25 mouse cellular contexts compared by ENCODE assay signal in the genomic region with DNA sequence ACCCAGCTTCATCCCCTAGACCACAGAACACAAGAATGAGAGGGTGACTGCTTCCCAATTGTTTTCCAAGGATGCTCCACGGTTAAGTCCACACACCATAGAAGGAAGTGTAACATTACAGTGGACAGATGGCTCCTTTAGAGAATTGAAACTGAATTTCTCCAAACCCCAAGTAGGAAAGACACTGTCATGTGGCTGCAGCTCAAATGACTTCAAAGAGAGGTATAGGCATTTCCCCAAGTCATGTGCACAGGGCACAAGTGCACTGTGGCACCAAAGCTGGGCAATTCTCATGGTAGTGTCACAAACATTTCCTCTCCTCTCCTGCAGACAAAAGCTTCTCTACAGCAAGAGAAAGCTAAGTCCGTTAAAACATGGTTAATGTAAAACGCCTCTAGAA. TPM values are rescaled to one million over a fixed set of nuclear protein-coding genes. Genes with fewer than 3 reads are reported as not detected.
DNase-seq lines count a peak whose midpoint lies in the region; ATAC-seq and TF ChIP-seq lines count a peak whose summit lies in the region.
"Had no signal": no experiment of that assay in that cellular context is flagged by ENCODE, and none has a peak within 500 bp of the region (broad histone marks: within the 10 kb centered on the region; RNA-seq: fewer than 3 reads in every experiment).

No protein-coding gene starts in this region.

- TF ChIP-seq RAD21 in CH12.LX (IDR thresholded peaks at IDR 0.05; ENCODE audit: low read depth, low read length) = no peak

- H3K79me2 ChIP-seq in CH12.LX (replicated peaks; ENCODE audit: control insufficient read depth, extremely low read depth, insufficient read depth, poor library complexity, severe bottlenecking) = no peaks in the 10 kb centered on the region

- peaks cover 4 to 10% of the 10 kb centered on the region in 2 experiments for H3K4me1 ChIP-seq in CH12.LX (ENCODE audit: control insufficient read depth in 1 of 2, insufficient read depth in 2 of 2)
- H3K4me1 ChIP-seq in limb, embryonic 10.5 days = peaks cover 32% of the 10 kb centered on the region

- no peak overlapping the region for H3K4me2 ChIP-seq in CH12.LX (ENCODE audit: insufficient read depth, low read depth, poor library complexity, severe bottlenecking)
- H3K4me2 ChIP-seq: embryonic facial prominence, embryonic 12.5 days; embryonic facial prominence, embryonic 15.5 days; forebrain, embryonic 12.5 days; forebrain, embryonic 15.5 days; heart, embryonic 11.5 days; hindbrain, embryonic 14.5 days had no signal

- 86% methylated on average over 3 of the region's 3 CpGs for WGBS in limb, embryonic 10.5 days

- H3K27me3 ChIP-seq in CH12.LX (replicated peaks) = no peaks in the 10 kb centered on the region
- no peaks in the 10 kb centered on the region for H3K27me3 ChIP-seq in limb, embryonic 10.5 days (ENCODE audit: low read depth, poor library complexity, severe bottlenecking)
- H3K27me3 ChIP-seq: embryonic facial prominence, embryonic 12.5 days; embryonic facial prominence, embryonic 15.5 days; forebrain, embryonic 15.5 days had no signal

- no peak for DNase-seq in CH12.LX (ENCODE audit: extremely low read depth)
- peak; percentile 27 for DNase-seq in T-cell, adult 2 months (ENCODE audit: low spot score)
- DNase-seq in yolk sac, embryonic 10.5 days (ENCODE audit: low spot score) = no peak
- no peak for DNase-seq in limb, embryonic 10.5 days (ENCODE audit: low spot score)
- DNase-seq in cerebellum, adult 9-10 months = no peak
- DNase-seq: adrenal gland, postnatal 10 days; adrenal gland, postnatal 36 days; cerebellum, adult 11-12 months; gastrocnemius, postnatal 10 days; gastrocnemius, postnatal 36 days; heart, postnatal 36 days had no signal

- dilution Hi-C loops in CH12.LX (cut with MboI; ENCODE audit: extremely low pct_ligation_motif_present, extremely low pct_unique_long_range_greater_than_20kb, low sequenced_read_pairs) = no loop called here

- no peaks in the 10 kb centered on the region for H3K9me3 ChIP-seq in CH12.LX (replicated peaks; ENCODE audit: low read length)
- H3K9me3 ChIP-seq in limb, embryonic 10.5 days (replicated peaks) = no peaks in the 10 kb centered on the region
- H3K9me3 ChIP-seq: embryonic facial prominence, embryonic 12.5 days; embryonic facial prominence, embryonic 15.5 days; forebrain, embryonic 12.5 days; forebrain, embryonic 15.5 days; hindbrain, embryonic 10.5 days had no signal

- no peaks in the 10 kb centered on the region for H3K36me3 ChIP-seq in CH12.LX (replicated peaks in 1 of 2; ENCODE audit: control insufficient read depth in 1 of 2, insufficient read depth in 1 of 2, low read length in 1 of 2)
- H3K36me3 ChIP-seq in limb, embryonic 10.5 days = no peaks in the 10 kb centered on the region
- H3K36me3 ChIP-seq: embryonic facial prominence, embryonic 12.5 days; embryonic facial prominence, embryonic 15.5 days; forebrain, embryonic 12.5 days; forebrain, embryonic 15.5 days; hindbrain, embryonic 10.5 days had no signal

- TF ChIP-seq POLR2A in CH12.LX (IDR thresholded peaks at IDR 0.05; ENCODE audit: low read depth, low read length) = no peak

- TF ChIP-seq CTCF in CH12.LX (conservative IDR thresholded peaks at IDR 0.05 in 1 of 2, IDR thresholded peaks at IDR 0.05 in 1 of 2; ENCODE audit: low read depth in 2 of 2, low read length in 2 of 2) = no peak

- ATAC-seq in common myeloid progenitor, adult 5-6 weeks (replicated peaks; ENCODE audit: low read depth, poor library complexity, severe bottlenecking) = peak; percentile 72
- ATAC-seq in megakaryocyte, adult 5-6 weeks (ENCODE audit: poor library complexity, severe bottlenecking) = peak; percentile 77
- ATAC-seq in erythroid progenitor cell, adult 5-6 weeks (replicated peaks; ENCODE audit: low FRiP score, poor library complexity, severe bottlenecking) = no peak
- ATAC-seq: CD4-positive, CD25-positive, alpha-beta regulatory T cell, adult 4 months; forebrain, embryonic 15.5 days; hindbrain, postnatal 0 days; inflammation-experienced regulatory T-cells, adult 6 months; intestine, embryonic 16.5 days had no signal

- H3K4me3 ChIP-seq in CH12.LX (replicated peaks in 1 of 3; ENCODE audit: low read depth in 2 of 3, low read length in 2 of 3, poor library complexity in 1 of 3) = no peak overlapping the region
- no peak overlapping the region for H3K4me3 ChIP-seq in limb, embryonic 10.5 days
- H3K4me3 ChIP-seq: embryonic facial prominence, embryonic 12.5 days; embryonic facial prominence, embryonic 15.5 days; forebrain, embryonic 12.5 days; forebrain, embryonic 15.5 days; hindbrain, embryonic 10.5 days had no signal

- H3K9ac ChIP-seq in CH12.LX (ENCODE audit: insufficient read depth, low read depth) = no peak overlapping the region
- H3K9ac ChIP-seq: embryonic facial prominence, embryonic 12.5 days; embryonic facial prominence, embryonic 15.5 days; forebrain, embryonic 12.5 days; forebrain, embryonic 15.5 days; hindbrain, embryonic 14.5 days had no signal

- in situ Hi-C loops in CH12.LX (cut with MboI; ENCODE audit: low pct_ligation_motif_present, low pct_unique_long_range_greater_than_20kb, low sequenced_read_pairs) = no loop called here

- peak; percentile 76 for TF ChIP-seq EP300 in CH12.LX (IDR thresholded peaks at IDR 0.05; ENCODE audit: low read length)

- H3K27ac ChIP-seq in CH12.LX (ENCODE audit: insufficient read depth, low read depth) = no peak overlapping the region
- H3K27ac ChIP-seq in limb, embryonic 10.5 days = no peak overlapping the region
- H3K27ac ChIP-seq: embryonic facial prominence, embryonic 12.5 days; embryonic facial prominence, embryonic 15.5 days; forebrain, embryonic 12.5 days; forebrain, embryonic 15.5 days; hindbrain, embryonic 10.5 days; hindbrain, embryonic 14.5 days; hindbrain, postnatal 0 days had no signal

TF ChIP-seq in CH12.LX, 34 proteins besides CTCF, POLR2A, EP300 and RAD21:
- TF ChIP-seq SIN3A (IDR thresholded peaks at IDR 0.05; ENCODE audit: low read length) (no peak), CHD1 (IDR thresholded peaks at IDR 0.05; ENCODE audit: low read depth, low read length) (no peak), IRF4 (IDR thresholded peaks at IDR 0.05; ENCODE audit: low read depth, low read length) (peak; percentile 46), ZMIZ1 (IDR thresholded peaks at IDR 0.05; ENCODE audit: low read depth, low read length) (no peak), TBP (conservative IDR thresholded peaks at IDR 0.05; ENCODE audit: low read depth, low read length) (no peak), UBTF (IDR thresholded peaks at IDR 0.05; ENCODE audit: low read depth, low read length) (no peak), MAZ (IDR thresholded peaks at IDR 0.05; ENCODE audit: low read depth, low read length) (no peak), BHLHE40 (IDR thresholded peaks at IDR 0.05; ENCODE audit: low read depth, low read length) (peak; percentile 80), E2F4 (IDR thresholded peaks at IDR 0.05; ENCODE audit: insufficient replicate concordance, low read depth, low read length) (no peak), POLR2AphosphoS2 (IDR thresholded peaks at IDR 0.05; ENCODE audit: low read depth, low read length) (no peak), PAX5 (IDR thresholded peaks at IDR 0.05; ENCODE audit: low read length) (no peak), JUN (IDR thresholded peaks at IDR 0.05; ENCODE audit: insufficient read depth, low read depth, low read length) (no peak), TCF12 (IDR thresholded peaks at IDR 0.05; ENCODE audit: low read depth, low read length) (no peak), ETS1 (conservative IDR thresholded peaks at IDR 0.05; ENCODE audit: low read depth, low read length) (peak; percentile 36; the same call in 1 of the 2 replicates), MAX (IDR thresholded peaks at IDR 0.05; ENCODE audit: low read length) (no peak), ZC3H11A (IDR thresholded peaks at IDR 0.05; ENCODE audit: low read depth, low read length) (no peak), RCOR1 (conservative IDR thresholded peaks at IDR 0.05; ENCODE audit: low read depth, low read length) (no peak), GABPA (IDR thresholded peaks at IDR 0.05; ENCODE audit: insufficient replicate concordance, low read depth, low read length) (no peak), ZNF384 (IDR thresholded peaks at IDR 0.05; ENCODE audit: low read depth, low read length) (no peak), CHD2 (IDR thresholded peaks at IDR 0.05; ENCODE audit: low read length) (no peak), MXI1 (IDR thresholded peaks at IDR 0.05; ENCODE audit: low read depth, low read length) (no peak), ZKSCAN1 (IDR thresholded peaks at IDR 0.05; ENCODE audit: borderline replicate concordance, low read depth, low read length) (no peak), USF1 (IDR thresholded peaks at IDR 0.05; ENCODE audit: low read depth, low read length) (no peak)

RNA-seq across cellular contexts. Expression of a gene that starts 17.7 kb away (rescaled TPM):
- total RNA-seq in CH12.LX (2012; rRNA removed) (11.7 and 16.6 TPM in 2 replicates), CH12.LX (2014; rRNA removed) (12.7 and 12.9 TPM in 2 replicates)
- 9.0 and 9.3 TPM in 2 replicates for polyA plus RNA-seq in CH12.LX (2012; ENCODE audit: insufficient read length, low read depth)
- 35.1 and 42.6 TPM in 2 replicates for total RNA-seq in common myeloid progenitor, adult 5-6 weeks (2017)
- 52.0 and 54.7 TPM in 2 replicates for total RNA-seq in megakaryocyte, adult 5-6 weeks (2015)
- total RNA-seq in megakaryocyte, adult 5-6 weeks (2017) = 58.9 and 61.4 TPM in 2 replicates
- total RNA-seq in erythroid progenitor cell, adult 5-6 weeks (2015; ENCODE audit: low replicate concordance) = 145 and 168 TPM in 2 replicates
- 165 and 173 TPM in 2 replicates for total RNA-seq in erythroid progenitor cell, adult 5-6 weeks (2017; ENCODE audit: low replicate concordance)
- 5.0 and 6.4 TPM in 2 replicates for polyA plus RNA-seq in limb, embryonic 10.5 days (2016; fragmentation: Nextera tagmentation; extraction: Ambion mirVana)
